Mouse (Mus musculus): Measurements from ENCODE around the gene Olfr631. TPM values are rescaled to one million over a fixed set of nuclear protein-coding genes. Genes with fewer than 3 reads are reported as not detected.
"Not testable (repeated sequence)": the region's sequence is repeated elsewhere in the genome, so short reads cannot be mapped to it uniquely, and the experiment has no call there.

The Olfr631 gene
- total RNA-seq (2021): not detected
- long read RNA-seq, experiment 1: 0 reads
- long read RNA-seq, experiment 2: 0 reads

- no peak for DNase-seq
- intact Hi-C loops (cut with DNase I): no loop called here
These were observed at the start of gene Olfr631 for GRCm38 (mm10) chr7:103928525-103928924. Olfr631 (plus strand) TSS chr7:103928825.

DNA sequence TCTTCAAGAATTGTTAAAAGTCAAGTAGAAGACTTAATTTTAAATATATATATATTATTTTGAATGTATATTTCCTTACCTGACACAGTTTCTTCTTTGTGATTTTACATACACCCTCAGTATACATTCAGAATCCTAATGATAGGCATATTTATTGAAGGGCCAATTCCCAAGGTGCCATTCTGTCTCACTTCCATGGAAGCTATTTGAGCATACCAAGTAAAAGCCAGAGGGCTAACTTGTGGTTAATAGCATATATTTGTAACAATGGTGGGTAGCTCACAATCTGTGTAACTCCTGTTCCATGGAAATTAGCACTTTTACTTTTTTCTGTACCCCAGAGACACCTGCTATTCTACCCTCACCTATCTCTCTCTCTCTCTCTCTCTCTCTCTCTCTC, 42.5 kb upstream of the Olfr631 start, which contains the start of gene Olfr66:
Gene Olfr66, minus strand, starts transcription at position 101 of the 400 bp plus-strand sequence.
- intact Hi-C loops (cut with DNase I): no loop called here

GRCm38 (mm10) chr7:103894385-103894784, 34.2 kb upstream of the Olfr631 start, which contains the start of gene Olfr64:
Olfr64 (minus strand) TSS chr7:103894485.
- intact Hi-C loops (cut with DNase I): no loop called here
- DNase-seq: no peak

More for the DNA sequence above, 42.5 kb upstream of the Olfr631 start, which contains the start of gene Olfr66:
- DNase-seq: no peak

GRCm38 (mm10) chr7:103903187-103903586, 25.4 kb upstream of the Olfr631 start, which contains the start of gene Olfr65:
Olfr65 (plus strand) TSS chr7:103903487.
- DNase-seq: no peak
- intact Hi-C loops (cut with DNase I): no loop called here

DNA sequence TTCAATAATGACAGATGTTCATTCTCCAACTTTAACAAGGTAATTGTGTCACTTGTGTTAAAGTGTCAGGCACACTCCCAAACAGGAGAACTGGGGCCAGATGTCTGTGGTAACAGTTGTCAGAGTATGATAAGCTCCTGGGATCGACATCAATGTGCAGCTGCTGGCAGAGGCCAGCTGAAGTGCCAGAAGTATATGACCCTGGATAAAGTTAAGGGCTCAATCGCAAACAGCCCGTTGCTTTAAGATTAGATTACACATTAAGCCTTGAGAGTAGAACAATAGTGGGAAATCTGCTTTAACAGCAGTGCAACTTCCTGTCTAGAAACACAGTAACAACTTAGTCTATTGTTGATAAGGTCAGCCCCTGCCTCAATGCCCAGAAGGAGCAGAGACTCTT, 18.6 kb upstream of the Olfr631 start:
- intact Hi-C loops (cut with DNase I): no loop called here
- DNase-seq: peak in 1 of 2 experiments; percentile 2

- DNase-seq: no peak
- intact Hi-C loops (cut with DNase I): no loop called here
These were observed 15.6 kb upstream of the Olfr631 start for GRCm38 (mm10) chr7:103912969-103913511.

GRCm38 (mm10) chr7:103915338-103915737, 13.3 kb upstream of the Olfr631 start:
- intact Hi-C loops (cut with DNase I): no loop called here
- DNase-seq: no peak

DNA sequence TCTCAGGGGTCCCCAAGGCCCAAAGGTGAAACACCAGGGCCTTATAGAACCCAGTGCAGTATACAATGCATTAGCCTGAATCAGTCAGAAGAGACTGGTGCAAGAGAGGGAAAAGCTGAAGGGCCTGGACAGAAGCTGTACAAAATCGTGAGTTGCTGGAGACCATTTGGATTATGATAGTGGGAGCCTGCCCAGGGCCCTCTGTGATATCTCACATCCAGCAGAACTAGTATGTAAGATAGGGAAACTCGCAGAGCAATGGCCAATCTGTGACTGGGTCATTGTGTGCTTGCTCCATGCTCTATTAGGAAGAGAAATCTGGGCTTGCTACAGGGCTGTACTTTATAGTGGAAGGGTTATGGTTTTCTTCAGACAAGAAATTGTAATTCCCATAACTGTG, 5.6 kb downstream of the Olfr631 start, which contains the start of gene Olfr632:
Gene Olfr632, plus strand, starts transcription at position 84 of the 400 bp plus-strand sequence.
- no peak for DNase-seq
- intact Hi-C loops (cut with DNase I): no loop called here

DNA sequence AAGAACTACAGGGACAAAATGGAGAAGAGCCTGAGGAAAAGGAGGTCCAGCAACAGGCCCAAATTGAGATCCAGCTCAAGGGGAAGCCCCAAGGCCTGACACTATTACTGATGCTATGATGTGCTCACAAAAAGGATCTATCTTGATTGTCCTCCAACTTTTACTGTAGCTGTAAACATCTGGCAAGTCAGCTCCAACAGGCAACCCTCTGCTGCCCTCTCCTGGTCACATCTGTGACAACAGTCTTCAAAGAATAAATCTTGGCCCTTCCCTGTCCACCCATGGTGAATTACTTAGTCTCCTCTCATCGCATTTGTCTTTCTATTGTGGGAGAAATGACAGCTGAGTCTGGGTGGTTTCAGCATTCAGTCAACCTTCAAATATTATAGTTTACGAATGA, 14.1 kb downstream of the Olfr631 start:
- DNase-seq: peak; percentile 25 to 61
- intact Hi-C loops (cut with DNase I): loop anchor here (5.0 kb wide), 2 partner anchors 150 to 1435 kb away; partner anchors contain the start of gene Olfr67

GRCm38 (mm10) chr7:103944137-103944536, 15.5 kb downstream of the Olfr631 start, which contains the start of gene Olfr633:
Olfr633 (plus strand) TSS chr7:103944437.
- intact Hi-C loops (cut with DNase I): loop anchor here (5.0 kb wide), 2 partner anchors 152 to 1437 kb away; partner anchors contain the start of gene Olfr67

GRCm38 (mm10) chr7:103966873-103967272, 38.2 kb downstream of the Olfr631 start:
- intact Hi-C loops (cut with DNase I); DNase-seq: not testable (repeated sequence)

More at GRCm38 (mm10) chr7:103944137-103944536, 15.5 kb downstream of the Olfr631 start, which contains the start of gene Olfr633:
- DNase-seq: no peak

- intact Hi-C loops (cut with DNase I): no loop called here
- no peak for DNase-seq
These were observed 42.2 kb downstream of the Olfr631 start, which contains the start of gene Olfr635 for GRCm38 (mm10) chr7:103970852-103971251. Olfr635 (plus strand) TSS chr7:103971152.

DNA sequence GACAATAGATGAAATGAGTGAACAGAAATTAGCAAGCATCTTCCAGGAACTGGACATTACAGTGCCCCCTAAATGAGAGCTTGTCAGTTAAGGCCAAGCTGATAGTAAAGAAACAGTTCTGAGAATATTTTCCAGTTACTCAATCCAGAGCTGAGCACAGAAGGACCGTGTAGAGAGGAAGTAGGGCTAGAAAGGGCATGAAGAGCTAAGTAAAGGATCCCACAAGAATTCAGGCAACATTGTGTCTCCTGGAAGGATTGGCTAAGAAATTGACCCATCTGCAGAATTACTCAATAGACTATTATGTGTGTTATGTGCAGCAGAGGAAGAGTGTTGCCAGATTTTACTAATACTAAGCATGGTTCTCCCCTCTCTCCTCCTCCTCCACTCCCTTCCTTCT, 43.2 kb downstream of the Olfr631 start:
- no peak for DNase-seq
- intact Hi-C loops (cut with DNase I): no loop called here

Other genes starting within 250 kb of the Olfr631 start
- gene Olfr625-ps1, start 246.1 kb upstream of the Olfr631 start, total RNA-seq (2021): not detected
- gene Olfr243, start 214.2 kb upstream of the Olfr631 start, total RNA-seq (2021): not detected
- gene Olfr628, start 198.5 kb upstream of the Olfr631 start, total RNA-seq (2021): not detected
- not detected for gene Olfr629, start 183.9 kb upstream of the Olfr631 start, total RNA-seq (2021)
- not detected for gene Olfr630, start 171.5 kb upstream of the Olfr631 start, total RNA-seq (2021)
- not detected for gene Olfr69, start 157.2 kb upstream of the Olfr631 start, total RNA-seq (2021)
- gene Olfr68, start 149.1 kb upstream of the Olfr631 start, total RNA-seq (2021): not detected
- not detected for gene Olfr67, start 137.0 kb upstream of the Olfr631 start, total RNA-seq (2021)
- gene Hbb-bt, start 114.8 kb upstream of the Olfr631 start, total RNA-seq (2021): 1,000 to 10,000 TPM; 2,822 to 3,799 TPM
- gene Hbb-bs, start 100.7 kb upstream of the Olfr631 start, total RNA-seq (2021): over 10,000 TPM; 24,882 to 31,010 TPM
- gene Hbb-bh2, start 88.3 kb upstream of the Olfr631 start, total RNA-seq (2021): not detected
- gene Hbb-bh1, start 85.7 kb upstream of the Olfr631 start, total RNA-seq (2021): not detected
- gene Hbb-y, start 75.6 kb upstream of the Olfr631 start, total RNA-seq (2021): not detected
- not detected for gene Olfr66, start 42.6 kb upstream of the Olfr631 start, total RNA-seq (2021)
- not detected for gene Olfr64, start 34.3 kb upstream of the Olfr631 start, total RNA-seq (2021)
- not detected for gene Olfr65, start 25.3 kb upstream of the Olfr631 start, total RNA-seq (2021)
- not detected for gene Olfr632, start 5.5 kb downstream of the Olfr631 start, total RNA-seq (2021)
- not detected for gene Olfr633, start 15.6 kb downstream of the Olfr631 start, total RNA-seq (2021)
- gene Olfr635, start 42.3 kb downstream of the Olfr631 start, total RNA-seq (2021): not detected
- not detected for gene Olfr638, start 69.9 kb downstream of the Olfr631 start, total RNA-seq (2021)
- gene Olfr639, start 88.5 kb downstream of the Olfr631 start, total RNA-seq (2021): not detected
- not detected for gene Olfr640, start 96.7 kb downstream of the Olfr631 start, total RNA-seq (2021)
- not detected for gene Olfr641, start 106.6 kb downstream of the Olfr631 start, total RNA-seq (2021)
- gene Olfr642, start 123.8 kb downstream of the Olfr631 start, total RNA-seq (2021): not detected
- gene 4930516K23Rik, start 132.6 kb downstream of the Olfr631 start, total RNA-seq (2021): not detected
- gene Olfr644, start 143.0 kb downstream of the Olfr631 start, total RNA-seq (2021): not detected
- gene Olfr645, start 156.6 kb downstream of the Olfr631 start, total RNA-seq (2021): not detected
- not detected for gene Olfr646, start 176.0 kb downstream of the Olfr631 start, total RNA-seq (2021)
- not detected for gene Ubqln5, start 201.0 kb downstream of the Olfr631 start, total RNA-seq (2021)
- not detected for gene Olfr643, start 208.6 kb downstream of the Olfr631 start, total RNA-seq (2021)
- gene Ubqln3, start 214.5 kb downstream of the Olfr631 start, total RNA-seq (2021): not detected
- gene Ubqlnl, start 221.7 kb downstream of the Olfr631 start, total RNA-seq (2021): not detected
- not detected for gene Olfm5, start 236.0 kb downstream of the Olfr631 start, total RNA-seq (2021)

Measured in heart, postnatal 14 days (tissue).